ENCODE assay signal across 8 mouse cellular contexts in genomic region chr7:19012025-19012621, GRCm38 (mm10). TPM values are rescaled to one million over a fixed set of nuclear protein-coding genes. Genes with fewer than 3 reads are reported as not detected.
DNase-seq lines count a peak whose midpoint lies in the region; ATAC-seq lines count a peak whose summit lies in the region.

No protein-coding gene starts in this region.

- DNase-seq in adrenal gland, adult (ENCODE audit: inconsistent age in 2 of 2, low spot score in 1 of 2), result peak; percentile 56 to 79
- no peak for DNase-seq in adrenal gland, adult 8-10 months
- DNase-seq in MN1 (ENCODE audit: low spot score) (peak; percentile 45), adipocyte (ENCODE audit: low spot score) (no peak)
- DNase-seq in heart, adult 9 months (ENCODE audit: low spot score in 2 of 2), result peak; percentile 46 to 57
- peak; percentile 68 for DNase-seq in kidney, postnatal 10 days
- no peak for DNase-seq in layer of hippocampus, adult 9-11 months

- ATAC-seq in megakaryocyte, adult 5-6 weeks (ENCODE audit: poor library complexity, severe bottlenecking), result 0 out of 2 replicates have a peak, but pooled peaks have one; percentile 15

RNA-seq across cellular contexts. Expression of gene Irf2bp1, which starts 8.3 kb away (rescaled TPM):
- total RNA-seq in adrenal gland, adult 8-10 months (2022), result 10 to 100 TPM; 49.0 to 52.8 (median 50.9) TPM
- 11.4 and 14.5 TPM in 2 replicates for total RNA-seq in megakaryocyte, adult 5-6 weeks (2015)
- total RNA-seq in megakaryocyte, adult 5-6 weeks (2017), result 6.9 and 8.2 TPM in 2 replicates

RNA-seq across cellular contexts. Expression of gene Foxa3, which starts 11.2 kb away (rescaled TPM):
- total RNA-seq in adrenal gland, adult 8-10 months (2022), result under 1 TPM in 1 of 4 experiments, not detected in 3; 0.12 TPM
- total RNA-seq in megakaryocyte, adult 5-6 weeks (2015), result not detected in 2 replicates
- total RNA-seq in megakaryocyte, adult 5-6 weeks (2017), result not detected in 2 replicates

RNA-seq across cellular contexts. Expression of gene Sympk, which starts 12.1 kb away (rescaled TPM):
- total RNA-seq in adrenal gland, adult 8-10 months (2022), result 100 to 1,000 TPM; 110 to 113 (median 111) TPM
- 48.4 and 54.7 TPM in 2 replicates for total RNA-seq in megakaryocyte, adult 5-6 weeks (2015)
- total RNA-seq in megakaryocyte, adult 5-6 weeks (2017), result 26.6 and 30.4 TPM in 2 replicates

RNA-seq across cellular contexts. Expression of gene Mypop, which starts 21.1 kb away (rescaled TPM):
- 10 to 100 TPM; 11.4 to 18.0 (median 15.5) TPM for total RNA-seq in adrenal gland, adult 8-10 months (2022)
- 0.25 TPM in 1 of 2 replicates, not detected in the other for total RNA-seq in megakaryocyte, adult 5-6 weeks (2015)
- 0.15 and 0.24 TPM in 2 replicates for total RNA-seq in megakaryocyte, adult 5-6 weeks (2017)

RNA-seq across cellular contexts. Expression of gene Nanos2, which starts 24.9 kb away (rescaled TPM):
- not detected for total RNA-seq in adrenal gland, adult 8-10 months (2022)
- not detected in 2 replicates for total RNA-seq in megakaryocyte, adult 5-6 weeks (2015)
- not detected in 2 replicates for total RNA-seq in megakaryocyte, adult 5-6 weeks (2017)

Comparison
In these comparisons a context has a peak if more than half of its experiments do, and no peak if none do; other contexts are left out.
1. DNase-seq: peak in adrenal gland, adult (2 of 2), MN1 (single experiment), heart, adult 9 months (2 of 2) and kidney, postnatal 10 days (single experiment); none in adrenal gland, adult 8-10 months (single experiment), adipocyte (single experiment) and layer of hippocampus, adult 9-11 months (single experiment).